In the genomic region with DNA sequence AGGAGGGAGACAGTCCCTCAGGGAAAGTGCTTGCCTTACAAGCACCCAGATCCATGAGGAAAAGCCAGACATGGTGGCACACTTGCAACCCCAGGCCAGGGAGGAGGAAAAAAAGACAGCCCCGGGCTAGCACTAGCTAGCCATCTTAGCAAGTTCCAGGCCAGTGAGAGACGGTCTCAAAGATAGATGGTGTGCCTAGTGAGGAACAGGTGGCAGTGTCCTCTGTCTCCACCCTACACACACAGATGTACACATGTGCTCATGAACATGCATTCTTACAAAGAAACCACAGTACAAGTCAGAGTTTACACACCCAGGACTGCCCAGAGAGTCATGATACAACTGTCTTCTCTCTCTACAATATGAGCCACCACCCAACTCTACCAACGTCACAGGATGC, we compare ENCODE assay signal across 18 mouse cellular contexts.
"Had no signal": no experiment of that assay in that cellular context is flagged by ENCODE, and none has a peak within 500 bp of the region (broad histone marks: within the 10 kb centered on the region; RNA-seq: fewer than 3 reads in every experiment).

No protein-coding gene starts in this region.

- ATAC-seq: liver, embryonic 12.5 days; midbrain, embryonic 16.5 days had no signal

- H3K27ac ChIP-seq: liver, embryonic 12.5 days; liver, embryonic 14.5 days; midbrain, embryonic 12.5 days; neural tube, embryonic 12.5 days had no signal

- DNase-seq: lung, adult 18-20 months; lung, embryonic 14.5 days; lung, postnatal 10 days; lung, postnatal 4 days; midbrain, embryonic 14.5 days; retina, postnatal 1 day; right cerebral cortex, adult 18-20 months; right cerebral cortex, postnatal 25 days; right cerebral cortex, postnatal 4 days; spleen, adult 18-20 months; thymus, adult 18-20 months; thymus, postnatal 14 days; thymus, postnatal 36 days had no signal

- H3K9me3 ChIP-seq: liver, embryonic 12.5 days; midbrain, embryonic 12.5 days; neural tube, embryonic 12.5 days had no signal

- H3K27me3 ChIP-seq: liver, embryonic 12.5 days; midbrain, embryonic 12.5 days; neural tube, embryonic 12.5 days had no signal

- H3K4me1 ChIP-seq: liver, embryonic 12.5 days had no signal

- H3K9ac ChIP-seq: liver, embryonic 12.5 days; liver, embryonic 14.5 days; lung, embryonic 14.5 days; midbrain, embryonic 12.5 days; neural tube, embryonic 12.5 days had no signal

- H3K4me3 ChIP-seq: liver, embryonic 12.5 days; midbrain, embryonic 12.5 days; neural tube, embryonic 12.5 days had no signal

- H3K4me2 ChIP-seq: liver, embryonic 12.5 days; lung, embryonic 14.5 days; midbrain, embryonic 12.5 days; neural tube, embryonic 12.5 days had no signal
